Mouse (Mus musculus) left cerebral cortex, adult 6 months (tissue): ENCODE data around the gene Foxb1. TPM values are rescaled to one million over a fixed set of nuclear protein-coding genes. Genes with fewer than 3 reads are reported as not detected.

Source experiments
- long read RNA-seq, 2 experiments: library from polyadenylated mRNA; unstranded; transcript quantifications; one replicate each; pipeline ENCODE4 v2.0.0; 2019 to 2020
- polyA plus RNA-seq: library from polyadenylated mRNA; unstranded; fragments of <200 nt; fragmentation: Nextera tagmentation; gene quantifications from 2 replicates; pipeline ENCODE4 v1.2.3, GENCODE M21; 2021

The Foxb1 gene
- not detected in 2 replicates for polyA plus RNA-seq
- long read RNA-seq, experiment 1: 0 reads
- long read RNA-seq, experiment 2: 0 reads

GRCm38 (mm10) chr9:69760371-69761301 is at the start of gene Foxb1:
Gene Foxb1, minus strand, starts transcription at chr9:69760940.

Other genes starting within 250 kb of the Foxb1 start
- gene Bnip2, start 228.5 kb upstream of the Foxb1 start, polyA plus RNA-seq: 28.5 and 35.7 TPM in 2 replicates